Mouse (Mus musculus): ENCODE data around the gene Tnrc6a.

- no peak for TF ChIP-seq CTCF (IDR thresholded peaks at IDR 0.05; ENCODE audit: borderline replicate concordance, control insufficient read depth, extremely low read depth, insufficient read depth, low read length, poor library complexity)
- TF ChIP-seq POLR2A (IDR thresholded peaks at IDR 0.05; ENCODE audit: control insufficient read depth, extremely low read depth, insufficient read depth, low read length, poor library complexity) = no peak
These were observed 25.2 kb downstream of the Tnrc6a start for GRCm38 (mm10) chr7:123148935-123149334.

All from thymus, adult 2 months (tissue).